Mouse (Mus musculus) limb, embryonic 13.5 days (tissue): ENCODE data around the gene Phf21a. TPM values are rescaled to one million over a fixed set of nuclear protein-coding genes. Genes with fewer than 3 reads are reported as not detected.

Experiments
- ATAC-seq: fragments of 200-750 bp; cut with Nextera tagmentation; 2 replicates; pipeline ENCODE4 v1.8.0; 2017; ENCODE audit warnings: low read depth, moderate number of reproducible peaks, moderate TSS enrichment; ENCODE audit not compliant: low FRiP score
- H3K27ac ChIP-seq: fragments of 300-500 bp; sonication (generic); 2 replicates; pipeline ENCODE4 v1.5.1; 2015; ENCODE audit warnings: inconsistent platforms, mild to moderate bottlenecking, moderate library complexity
- H3K27me3 ChIP-seq: fragments of 300-500 bp; sonication (generic); 2 replicates; pipeline ENCODE4 v1.6.1; 2015; ENCODE audit warnings: mild to moderate bottlenecking, inconsistent platforms
- H3K36me3 ChIP-seq: fragments of 300-500 bp; sonication (generic); 2 replicates; pipeline ENCODE4 v1.6.1; 2015; ENCODE audit warnings: inconsistent platforms, mild to moderate bottlenecking, moderate library complexity
- H3K4me1 ChIP-seq: fragments of 300-500 bp; sonication (generic); 2 replicates; pipeline ENCODE4 v1.6.1; 2015; ENCODE audit warnings: inconsistent platforms
- H3K4me2 ChIP-seq: fragments of 300-500 bp; sonication (generic); replicated peaks from 2 replicates; pipeline ENCODE4 v1.6.1; 2015; ENCODE audit warnings: inconsistent platforms, mild to moderate bottlenecking, moderate library complexity
- H3K4me3 ChIP-seq: fragments of 300-500 bp; sonication (generic); 2 replicates; pipeline ENCODE4 v1.5.1; 2015; ENCODE audit warnings: moderate library complexity, mild to moderate bottlenecking, inconsistent platforms
- H3K9ac ChIP-seq: fragments of 300-500 bp; sonication (generic); 2 replicates; pipeline ENCODE4 v1.6.1; 2015; ENCODE audit warnings: mild to moderate bottlenecking, inconsistent platforms
- H3K9me3 ChIP-seq: fragments of 300-500 bp; sonication (generic); 2 replicates; pipeline ENCODE4 v1.6.1; 2016; ENCODE audit warnings: inconsistent platforms
- WGBS: fragments of 180-500 bp; shearing (Covaris S2); methylation state at CpG from one replicate; pipeline ENCODE4 v1.1.7; 2015; 5-methylcytosine and 5-hydroxymethylcytosine counted together
- polyA plus RNA-seq: library from polyadenylated mRNA; unstranded; fragments of >200 nt; fragmentation: Nextera tagmentation; extraction: Ambion mirVana; gene quantifications from 2 replicates; pipeline ENCODE4 v1.2.1, GENCODE M21; 2015

The Phf21a gene
- polyA plus RNA-seq, 1 experiment from 2014 or later: 46.8 TPM

GRCm38 (mm10) chr2:92289335-92289734 lies 196.4 kb downstream of the Phf21a start:
- WGBS: 68% methylated on average over 3 of the region's 3 CpGs
- H3K9ac ChIP-seq: no peak overlapping the region
- no peak overlapping the region for H3K4me3 ChIP-seq

GRCm38 (mm10) chr2:92291526-92291925 lies 198.6 kb downstream of the Phf21a start:
- H3K4me2 ChIP-seq: no peak overlapping the region
- no peaks in the 10 kb centered on the region for H3K27me3 ChIP-seq
- no peaks in the 10 kb centered on the region for H3K9me3 ChIP-seq
- H3K4me3 ChIP-seq: no peak overlapping the region
- no peak overlapping the region for H3K27ac ChIP-seq
- no peak for ATAC-seq
- H3K9ac ChIP-seq: no peak overlapping the region
- 95% methylated on average over 3 of the region's 3 CpGs for WGBS
- peaks cover 2% of the 10 kb centered on the region; the same call in 1 of the 2 replicates for H3K36me3 ChIP-seq
- H3K4me1 ChIP-seq: no peaks in the 10 kb centered on the region

More at GRCm38 (mm10) chr2:92289335-92289734, 196.4 kb downstream of the Phf21a start:
- no peaks in the 10 kb centered on the region for H3K9me3 ChIP-seq
- H3K27ac ChIP-seq: no peak overlapping the region
- no peak overlapping the region for H3K4me2 ChIP-seq
- no peak for ATAC-seq
- H3K36me3 ChIP-seq: peaks cover 2% of the 10 kb centered on the region; the same call in 1 of the 2 replicates
- no peaks in the 10 kb centered on the region for H3K27me3 ChIP-seq
- H3K4me1 ChIP-seq: no peaks in the 10 kb centered on the region

- WGBS: 7% methylated on average over 6 of the region's 6 CpGs
- Histone ChIP-seq H3K9ac (no peak overlapping the region), H3K9me3 (no peaks in the 10 kb centered on the region), H3K4me2 (no peak overlapping the region), H3K27ac (no peak overlapping the region), H3K4me3 (no peak overlapping the region), H3K36me3 (peaks cover 2% of the 10 kb centered on the region; the same call in 1 of the 2 replicates), H3K4me1 (peaks cover 8% of the 10 kb centered on the region), H3K27me3 (no peaks in the 10 kb centered on the region)
- ATAC-seq: no peak
These were observed 203.5 kb downstream of the Phf21a start for GRCm38 (mm10) chr2:92296402-92296801.

- no peak for ATAC-seq
- H3K4me1 ChIP-seq: peaks cover 8% of the 10 kb centered on the region
- H3K27me3 ChIP-seq: no peaks in the 10 kb centered on the region
- 57% methylated on average over 10 of the region's 10 CpGs for WGBS
- H3K4me3 ChIP-seq: no peak overlapping the region
- no peak overlapping the region for H3K9ac ChIP-seq
- no peaks in the 10 kb centered on the region for H3K9me3 ChIP-seq
- H3K36me3 ChIP-seq: no peaks in the 10 kb centered on the region
- H3K27ac ChIP-seq: no peak overlapping the region
- no peak overlapping the region for H3K4me2 ChIP-seq
These were observed 207.0 kb downstream of the Phf21a start for GRCm38 (mm10) chr2:92299896-92300295.

GRCm38 (mm10) chr2:92301849-92302607 lies 209.1 kb downstream of the Phf21a start:
- Histone ChIP-seq H3K27ac (no peak overlapping the region), H3K9me3 (no peaks in the 10 kb centered on the region), H3K27me3 (no peaks in the 10 kb centered on the region), H3K4me2 (no peak overlapping the region), H3K4me1 (peaks cover 8% of the 10 kb centered on the region), H3K36me3 (no peaks in the 10 kb centered on the region), H3K4me3 (no peak overlapping the region), H3K9ac (no peak overlapping the region)
- 71% methylated on average over 5 of the region's 5 CpGs for WGBS
- no peak for ATAC-seq

- H3K4me3 ChIP-seq: no peak overlapping the region
- H3K27ac ChIP-seq: no peak overlapping the region
- no peaks in the 10 kb centered on the region for H3K9me3 ChIP-seq
- no peak overlapping the region for H3K9ac ChIP-seq
- ATAC-seq: no peak
- WGBS: 88% methylated on average over 4 of the region's 4 CpGs
- peaks cover 3% of the 10 kb centered on the region; the same call in 1 of the 2 replicates for H3K4me1 ChIP-seq
- H3K27me3 ChIP-seq: no peaks in the 10 kb centered on the region
- H3K4me2 ChIP-seq: no peak overlapping the region
- peaks cover 22% of the 10 kb centered on the region for H3K36me3 ChIP-seq
These were observed 219.6 kb downstream of the Phf21a start for GRCm38 (mm10) chr2:92312542-92312941.

GRCm38 (mm10) chr2:92314031-92314430 lies 221.1 kb downstream of the Phf21a start:
- 71% methylated on average over 1 of the region's 1 CpGs for WGBS
- Histone ChIP-seq H3K4me3 (no peak overlapping the region), H3K9me3 (no peaks in the 10 kb centered on the region), H3K4me2 (no peak overlapping the region), H3K4me1 (peaks cover 3% of the 10 kb centered on the region; the same call in 1 of the 2 replicates), H3K27ac (no peak overlapping the region), H3K27me3 (no peaks in the 10 kb centered on the region), H3K36me3 (peaks cover 13% of the 10 kb centered on the region), H3K9ac (no peak overlapping the region)
- ATAC-seq: no peak

GRCm38 (mm10) chr2:92316652-92317051 lies 223.7 kb downstream of the Phf21a start:
- Histone ChIP-seq H3K4me3 (no peak overlapping the region), H3K4me1 (peaks cover 3% of the 10 kb centered on the region; the same call in 1 of the 2 replicates), H3K27me3 (no peaks in the 10 kb centered on the region), H3K9me3 (no peaks in the 10 kb centered on the region), H3K27ac (no peak overlapping the region), H3K9ac (no peak overlapping the region), H3K36me3 (peaks cover 18% of the 10 kb centered on the region), H3K4me2 (no peak overlapping the region)
- 70% methylated on average over 3 of the region's 3 CpGs for WGBS
- ATAC-seq: no peak

GRCm38 (mm10) chr2:92317228-92317627 lies 224.3 kb downstream of the Phf21a start:
- peaks cover 24% of the 10 kb centered on the region for H3K36me3 ChIP-seq
- WGBS: 82% methylated on average over 5 of the region's 5 CpGs
- H3K27ac ChIP-seq: no peak overlapping the region
- no peak overlapping the region for H3K4me2 ChIP-seq
- no peak overlapping the region for H3K4me3 ChIP-seq
- H3K9ac ChIP-seq: no peak overlapping the region
- H3K4me1 ChIP-seq: peaks cover 3% of the 10 kb centered on the region; the same call in 1 of the 2 replicates
- H3K9me3 ChIP-seq: no peaks in the 10 kb centered on the region
- no peaks in the 10 kb centered on the region for H3K27me3 ChIP-seq
- no peak for ATAC-seq

GRCm38 (mm10) chr2:92322669-92323068 lies 229.8 kb downstream of the Phf21a start:
- Histone ChIP-seq H3K27ac (no peak overlapping the region), H3K36me3 (peaks cover 56% of the 10 kb centered on the region), H3K4me2 (no peak overlapping the region), H3K4me3 (no peak overlapping the region), H3K9ac (no peak overlapping the region), H3K4me1 (no peaks in the 10 kb centered on the region), H3K27me3 (no peaks in the 10 kb centered on the region), H3K9me3 (no peaks in the 10 kb centered on the region; the same call in 1 of the 2 replicates)
- no peak for ATAC-seq
- WGBS: 95% methylated on average over 2 of the region's 2 CpGs

GRCm38 (mm10) chr2:92325676-92326075 lies 232.8 kb downstream of the Phf21a start:
- Histone ChIP-seq H3K27me3 (no peaks in the 10 kb centered on the region), H3K36me3 (peaks cover 78% of the 10 kb centered on the region), H3K4me3 (no peak overlapping the region), H3K27ac (no peak overlapping the region), H3K9me3 (no peaks in the 10 kb centered on the region; the same call in 1 of the 2 replicates), H3K4me1 (no peaks in the 10 kb centered on the region), H3K9ac (no peak overlapping the region), H3K4me2 (no peak overlapping the region)
- no peak for ATAC-seq
- WGBS: 89% methylated on average over 7 of the region's 7 CpGs

GRCm38 (mm10) chr2:92326221-92326620 lies 233.3 kb downstream of the Phf21a start:
- no peak for ATAC-seq
- no peak overlapping the region for H3K27ac ChIP-seq
- H3K4me3 ChIP-seq: no peak overlapping the region
- H3K27me3 ChIP-seq: no peaks in the 10 kb centered on the region
- no peak overlapping the region for H3K9ac ChIP-seq
- peaks cover 79% of the 10 kb centered on the region for H3K36me3 ChIP-seq
- H3K9me3 ChIP-seq: no peaks in the 10 kb centered on the region; the same call in 1 of the 2 replicates
- H3K4me2 ChIP-seq: no peak overlapping the region
- 65% methylated on average over 1 of the region's 1 CpGs for WGBS
- no peaks in the 10 kb centered on the region for H3K4me1 ChIP-seq
